Mouse (Mus musculus) olfactory bulb, adult 2 months (tissue): ENCODE data around the gene Slf2.

ENCODE experiments used
- CTCF ChIP-seq: fragments of 200-500 bp; IDR thresholded peaks from 2 replicates; pipeline ENCODE4 v1.5.1; 2012; ENCODE audit warnings: low read depth, mild to moderate bottlenecking, low read length, moderate library complexity; ENCODE audit not compliant: insufficient read depth
- POLR2A ChIP-seq: fragments of 200-500 bp; IDR thresholded peaks from 2 replicates; pipeline ENCODE4 v1.6.1; 2012; ENCODE audit warnings: mild to moderate bottlenecking, low read depth, low read length, moderate library complexity; ENCODE audit not compliant: insufficient read depth

DNA sequence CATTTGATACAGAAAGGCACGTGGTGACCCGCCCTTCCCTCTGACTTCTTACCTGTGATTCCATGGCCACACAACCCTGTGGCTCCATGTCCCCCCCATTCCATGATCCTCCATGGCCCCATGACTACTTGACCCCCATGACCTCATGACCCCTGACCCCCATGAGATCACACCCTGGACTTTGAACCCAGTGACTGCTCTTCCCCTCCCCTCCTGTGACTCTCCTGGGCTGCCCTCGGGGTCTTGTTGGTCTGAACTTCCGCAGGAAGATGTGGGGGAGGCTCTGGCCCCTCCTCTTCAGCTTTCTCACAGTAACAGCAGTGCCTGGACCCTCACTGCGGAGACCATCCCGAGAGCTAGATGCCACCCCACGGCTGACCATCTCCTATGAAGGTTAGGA lies 61.3 kb downstream of the Slf2 start:
- TF ChIP-seq POLR2A (no peak), CTCF (no peak)
